Mouse (Mus musculus) NIH3T3 (cell line): ENCODE measurements around the gene Rgl2.
A peak's percentile ranks its signal among the peaks of the same experiment; 100 is the strongest.
"Not testable (repeated sequence)": the region's sequence is repeated elsewhere in the genome, so short reads cannot be mapped to it uniquely, and the experiment has no call there.

Experiments used
- DNase-seq: peaks from one replicate; pipeline ENCODE4 v3.0.0-alpha.2; 2012; ENCODE audit warnings: low read depth

Gene Rgl2

GRCm38 (mm10) chr17:33969394-33969793 is 40.1 kb downstream of the Rgl2 start:
- DNase-seq: no peak

GRCm38 (mm10) chr17:33972691-33973090 is 43.3 kb downstream of the Rgl2 start:
- DNase-seq: peak; percentile 67

GRCm38 (mm10) chr17:33973572-33973971 is 44.2 kb downstream of the Rgl2 start:
- DNase-seq: no peak

DNA sequence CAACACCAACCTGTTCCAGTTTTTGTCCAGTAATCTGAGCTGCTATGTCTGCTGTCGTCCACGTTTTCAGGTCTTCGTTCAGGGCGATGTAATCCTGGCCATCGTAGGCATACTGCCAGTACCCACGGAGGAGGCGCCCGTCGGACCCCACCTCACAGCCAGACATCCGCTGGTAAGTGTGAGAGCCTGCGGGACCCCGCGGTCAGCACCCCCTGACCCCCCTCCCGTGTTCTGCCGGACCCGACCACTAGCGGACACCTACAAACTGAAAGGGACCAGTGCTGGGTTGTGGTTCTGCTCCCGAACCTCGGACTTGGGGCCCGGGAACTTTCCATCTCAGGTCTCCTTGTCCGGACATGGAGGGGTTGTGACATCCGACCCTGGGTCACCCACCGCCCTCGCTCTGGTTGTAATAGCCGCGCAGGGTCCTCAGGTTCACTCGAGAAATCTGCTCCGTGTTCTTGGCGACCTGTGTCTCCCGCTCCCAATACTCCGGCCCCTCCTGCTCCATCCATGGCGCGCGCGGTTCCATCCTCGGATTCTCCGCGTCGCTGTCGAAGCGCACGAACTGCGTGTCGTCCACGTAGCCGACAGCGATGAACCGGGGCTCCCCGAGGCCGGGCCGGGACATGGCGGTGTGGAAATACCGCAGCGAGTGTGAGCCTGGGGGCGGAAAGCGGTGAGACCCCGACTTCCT is 48.7 kb downstream of the Rgl2 start:
- DNase-seq: no peak

DNA sequence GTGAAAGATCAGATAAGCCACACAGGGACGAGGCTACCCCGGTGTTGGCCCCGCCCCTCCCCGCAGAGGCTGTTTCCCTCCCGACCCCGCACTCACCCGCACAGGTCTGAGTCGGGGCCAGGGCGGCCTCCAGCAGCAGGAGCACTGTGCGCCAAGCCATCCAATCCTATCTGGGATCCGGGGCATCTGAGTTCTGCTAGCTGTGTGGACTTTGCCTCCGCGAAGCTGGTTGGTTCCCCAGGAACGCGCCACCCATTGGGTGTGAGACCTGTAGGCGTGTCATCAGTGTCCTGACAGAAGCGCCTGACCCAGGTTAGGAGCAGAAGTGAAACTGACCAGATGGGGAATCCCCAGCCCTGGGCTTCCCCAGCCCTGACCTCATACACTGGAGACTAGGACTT is 49.3 kb downstream of the Rgl2 start:
- peak; percentile 60 for DNase-seq

DNA sequence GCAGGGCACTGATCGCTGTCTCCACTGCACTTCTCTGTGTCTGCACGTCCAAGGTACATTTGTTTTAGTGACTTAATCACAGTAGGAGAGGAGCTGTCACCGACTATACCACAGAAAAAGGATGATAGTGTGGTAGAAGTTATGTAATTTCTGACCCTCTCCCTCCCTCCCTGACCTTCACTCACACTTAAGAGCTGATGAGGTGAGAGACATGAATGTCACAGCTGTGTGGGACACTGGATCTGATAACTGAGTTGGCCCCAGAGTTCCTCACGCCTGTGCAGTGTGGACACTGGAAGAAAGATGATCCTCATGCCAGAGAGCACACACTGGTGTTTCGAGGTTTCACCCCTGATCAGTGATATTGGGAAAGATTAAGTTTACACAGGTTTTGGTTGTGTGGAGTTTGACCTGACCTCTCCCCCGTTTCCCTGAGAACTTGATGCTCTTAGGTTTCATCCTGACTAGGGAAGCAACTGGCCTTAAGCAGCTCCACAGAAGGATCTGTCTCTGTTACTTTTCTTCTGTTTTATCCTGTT is 50.2 kb downstream of the Rgl2 start:
- no peak for DNase-seq

DNA sequence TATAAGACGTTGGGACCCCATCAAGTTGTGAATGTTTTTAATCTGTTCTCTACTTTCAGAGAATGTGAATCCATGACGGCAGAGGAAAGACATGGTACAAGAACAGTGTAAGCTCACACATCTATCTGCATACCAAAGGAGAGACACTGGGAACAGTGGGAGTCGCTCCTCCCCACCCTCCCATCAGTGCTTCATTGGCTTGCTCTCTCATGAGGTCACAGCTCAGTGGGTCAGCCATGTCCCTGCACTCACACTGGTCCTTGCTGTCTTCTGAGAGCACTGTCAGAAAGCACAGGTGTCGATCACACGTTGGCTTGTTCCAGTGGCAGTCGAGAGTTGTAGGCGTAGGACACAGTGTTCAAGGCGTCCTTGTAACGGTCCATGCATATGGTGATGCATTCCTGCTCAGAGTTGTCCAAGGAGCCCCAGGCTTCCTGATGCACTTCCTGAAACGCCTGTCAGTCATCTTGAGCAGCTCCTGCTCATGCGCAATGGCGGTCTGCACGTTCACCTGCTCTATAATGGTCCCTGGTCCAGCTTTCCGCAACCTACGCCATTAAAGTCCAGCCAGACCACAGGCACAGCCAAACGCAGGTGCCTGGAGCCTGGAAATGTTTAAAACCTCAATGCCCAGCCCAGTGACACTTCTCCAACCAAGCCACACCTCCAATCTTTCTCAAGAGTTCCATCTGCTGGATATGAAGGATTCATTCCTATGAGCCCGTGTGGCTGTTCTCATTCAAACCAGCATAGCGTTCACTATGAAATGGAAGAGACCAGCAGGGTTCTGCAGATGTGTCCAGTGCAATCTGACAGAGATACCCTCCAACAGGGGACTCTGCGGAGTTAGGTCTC is 51.1 kb downstream of the Rgl2 start:
- no peak for DNase-seq

- not testable (repeated sequence) for DNase-seq
These were observed 52.0 kb downstream of the Rgl2 start for GRCm38 (mm10) chr17:33981192-33981909.

DNA sequence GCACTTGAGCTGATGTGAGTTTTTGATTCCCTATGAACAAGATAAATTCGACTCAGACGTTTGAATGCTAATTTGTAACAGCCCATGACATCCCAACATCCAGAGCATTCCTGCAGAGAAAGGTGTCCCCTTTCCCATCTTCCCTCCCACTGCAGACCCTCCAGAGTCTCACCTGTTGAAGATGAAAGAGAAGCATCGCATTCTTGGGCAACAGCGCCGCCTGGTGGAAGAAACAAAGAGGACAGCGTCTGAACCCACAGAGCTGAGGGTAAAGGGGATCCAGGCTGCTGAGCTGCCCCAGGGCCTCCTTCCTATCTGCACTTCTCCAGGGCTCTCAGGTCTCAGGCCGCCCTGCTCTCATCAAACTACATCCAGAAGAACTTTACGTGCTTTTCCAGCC is 52.8 kb downstream of the Rgl2 start:
- not testable (repeated sequence) for DNase-seq
